Mouse (Mus musculus) heart, adult 18-20 months (tissue): ENCODE measurements at regions not wholly inside any gene's neighbourhood (a gene's known extent, or its start where the extent isn't known, plus 50 kb on each side); places are given as distances from the start of the nearest gene placed in this dataset.

Experiments used
- DNase-seq, 2 experiments: peaks; one replicate each; pipeline ENCODE4 v3.0.0; 2021 to 2022; ENCODE audit warnings: mixed read lengths in 1 of 2

GRCm38 (mm10) chr19:37754024-37754423, 56.4 kb downstream of the Cyp26a1 start:
- no peak for DNase-seq

GRCm38 (mm10) chr19:37755372-37755771, 57.8 kb downstream of the Cyp26a1 start:
- no peak for DNase-seq

GRCm38 (mm10) chr19:37769376-37769775, 71.8 kb downstream of the Cyp26a1 start:
- DNase-seq = no peak

GRCm38 (mm10) chr19:37771956-37772355, 74.4 kb downstream of the Cyp26a1 start:
- no peak for DNase-seq

GRCm38 (mm10) chr19:37774551-37774950, 77.0 kb downstream of the Cyp26a1 start:
- DNase-seq = no peak

- no peak for DNase-seq
Observed at GRCm38 (mm10) chr19:37774966-37775365, 77.4 kb downstream of the Cyp26a1 start.

- peak in 1 of 2 experiments; percentile 14 for DNase-seq
Observed at GRCm38 (mm10) chr19:37777961-37778360, 80.4 kb downstream of the Cyp26a1 start.

- no peak for DNase-seq
Observed at GRCm38 (mm10) chr19:37778568-37778967, 81.0 kb downstream of the Cyp26a1 start.

GRCm38 (mm10) chr19:37788540-37788939, 90.9 kb downstream of the Cyp26a1 start:
- DNase-seq = no peak

GRCm38 (mm10) chr19:37789576-37790180, 92.1 kb downstream of the Cyp26a1 start:
- DNase-seq = no peak

- no peak for DNase-seq
Observed at GRCm38 (mm10) chr19:37790281-37791073, 92.9 kb downstream of the Cyp26a1 start.

- no peak for DNase-seq
Observed at GRCm38 (mm10) chr19:37793176-37793575, 95.6 kb downstream of the Cyp26a1 start.

GRCm38 (mm10) chr19:37795552-37796343, 98.2 kb downstream of the Cyp26a1 start:
- DNase-seq = peak; percentile 46 to 72

GRCm38 (mm10) chr19:37800161-37800660, 102.6 kb downstream of the Cyp26a1 start:
- no peak for DNase-seq

GRCm38 (mm10) chr19:37809666-37810065, 112.1 kb downstream of the Cyp26a1 start:
- no peak for DNase-seq

- DNase-seq = peak; percentile 53 to 59
Observed at GRCm38 (mm10) chr19:37814089-37815073, 116.8 kb downstream of the Cyp26a1 start.

GRCm38 (mm10) chr19:37815627-37816026, 118.0 kb downstream of the Cyp26a1 start:
- DNase-seq = no peak

- no peak for DNase-seq
Observed at GRCm38 (mm10) chr19:37821243-37821642, 123.6 kb downstream of the Cyp26a1 start.

- DNase-seq = peak in 1 of 2 experiments; percentile 6
Observed at GRCm38 (mm10) chr19:37821671-37822190, 124.1 kb downstream of the Cyp26a1 start.

- DNase-seq = no peak
Observed at GRCm38 (mm10) chr19:37824155-37824554, 126.6 kb downstream of the Cyp26a1 start.

GRCm38 (mm10) chr19:37831406-37831805, 133.8 kb downstream of the Cyp26a1 start:
- no peak for DNase-seq
